Mouse (Mus musculus) bone marrow, adult 2 months (tissue): ENCODE data around the gene Ror1.

Experiments
- CTCF ChIP-seq: fragments of 200-500 bp; IDR thresholded peaks from 2 replicates; pipeline ENCODE4 v1.5.1; 2011; ENCODE audit warnings: low read length, control low read depth; ENCODE audit not compliant: control insufficient read depth, insufficient read depth
- POLR2A ChIP-seq: fragments of 200-500 bp; IDR thresholded peaks from 2 replicates; pipeline ENCODE4 v1.6.1; 2011; ENCODE audit warnings: low read depth, mild to moderate bottlenecking, control low read depth, low read length, borderline replicate concordance; ENCODE audit not compliant: control insufficient read depth

GRCm38 (mm10) chr4:100446897-100447296, 351.3 kb downstream of the Ror1 start:
- TF ChIP-seq POLR2A = no peak
- no peak for TF ChIP-seq CTCF
